Mouse (Mus musculus) liver, adult 2 months (tissue): Measurements from ENCODE around the gene Arsg. TPM values are rescaled to one million over a fixed set of nuclear protein-coding genes. Genes with fewer than 3 reads are reported as not detected.
"Not testable (repeated sequence)": the region's sequence is repeated elsewhere in the genome, so short reads cannot be mapped to it uniquely, and the experiment has no call there.

ENCODE experiments used
- DNase-seq: peaks from one replicate; pipeline ENCODE4 v3.0.0-alpha.2; 2011; ENCODE audit warnings: low read depth, low spot score; ENCODE audit errors: extremely low read depth
- H3K27ac ChIP-seq: fragments of 200-500 bp; replicated peaks from 2 replicates; pipeline ENCODE4 v1.5.1; 2012; ENCODE audit warnings: low read depth, mild to moderate bottlenecking, control low read depth, inconsistent platforms, low read length; ENCODE audit not compliant: insufficient read depth
- H3K27me3 ChIP-seq: fragments of 200-500 bp; 2 replicates; pipeline ENCODE4 v1.6.1; 2012; ENCODE audit warnings: mild to moderate bottlenecking, moderate library complexity, low read length, inconsistent platforms; ENCODE audit not compliant: control insufficient read depth, insufficient read depth
- H3K36me3 ChIP-seq: fragments of 200-500 bp; 2 replicates; pipeline ENCODE4 v1.6.1; 2012; ENCODE audit warnings: low read length, inconsistent platforms; ENCODE audit not compliant: control insufficient read depth, insufficient read depth
- H3K4me1 ChIP-seq: fragments of 200-500 bp; 2 replicates; pipeline ENCODE4 v1.6.1; 2011; ENCODE audit warnings: low read length; ENCODE audit not compliant: control insufficient read depth, insufficient read depth
- H3K4me3 ChIP-seq: fragments of 200-500 bp; 2 replicates; pipeline ENCODE4 v1.5.1; 2011; ENCODE audit warnings: low read depth, mild to moderate bottlenecking, control low read depth, low read length, moderate library complexity; ENCODE audit not compliant: insufficient read depth
- H3K79me2 ChIP-seq: fragments of 200-500 bp; 2 replicates; pipeline ENCODE4 v1.6.1; 2012; ENCODE audit warnings: inconsistent platforms, mild to moderate bottlenecking, low read length, moderate library complexity; ENCODE audit not compliant: control insufficient read depth, insufficient read depth
- H3K9ac ChIP-seq: fragments of 200-500 bp; 2 replicates; pipeline ENCODE4 v1.6.1; 2012; ENCODE audit warnings: low read depth, mild to moderate bottlenecking, control low read depth, inconsistent platforms, low read length
- CTCF ChIP-seq: fragments of 200-500 bp; IDR thresholded peaks from 2 replicates; pipeline ENCODE4 v1.5.1; 2011; ENCODE audit warnings: low read depth, low read length, control low read depth
- POLR2A ChIP-seq: fragments of 200-500 bp; IDR thresholded peaks from 2 replicates; pipeline ENCODE4 v1.6.1; 2011; ENCODE audit warnings: low read length, control low read depth; ENCODE audit not compliant: insufficient read depth; ENCODE audit errors: extremely low read depth
- WGBS: fragments of 180-500 bp; shearing (Covaris S2); methylation state at CpG from one replicate; pipeline ENCODE4 v1.1.7; 2018; 5-methylcytosine and 5-hydroxymethylcytosine counted together
- polyA plus RNA-seq: library from polyadenylated mRNA; depleted of rRNA; stranded (reverse); fragments of >200 nt; gene quantifications from 2 replicates; pipeline ENCODE4 v1.2.3, GENCODE M21; 2012; rRNA removed
- total RNA-seq: library from RNA; depleted of rRNA; stranded (reverse); fragments of >200 nt; gene quantifications from 2 replicates; pipeline ENCODE4 v1.2.3, GENCODE M21; 2014; rRNA removed

The Arsg gene
- total and polyA plus RNA-seq, 2 experiments: 8.1 to 8.5 TPM

- not testable (repeated sequence) for H3K27me3 ChIP-seq, H3K79me2 ChIP-seq, H3K36me3 ChIP-seq, H3K4me3 ChIP-seq, H3K4me1 ChIP-seq, H3K9ac ChIP-seq, H3K27ac ChIP-seq
- WGBS: 30% methylated on average over 8 of the region's 8 CpGs
- peak; percentile 58 for DNase-seq
- TF ChIP-seq CTCF: peak; percentile 53
These were observed 145.9 kb downstream of the Arsg start for GRCm38 (mm10) chr11:109619055-109619454.

GRCm38 (mm10) chr11:109620356-109620755 is 147.2 kb downstream of the Arsg start:
- Histone ChIP-seq H3K36me3 (no peaks in the 10 kb centered on the region), H3K27ac (no peak overlapping the region), H3K4me3 (no peak overlapping the region), H3K9ac (no peak overlapping the region), H3K79me2 (no peaks in the 10 kb centered on the region), H3K4me1 (0 out of 2 replicates have a peak, but pooled peaks cover 1% of the 10 kb centered on the region), H3K27me3 (no peaks in the 10 kb centered on the region)
- 85% methylated on average over 6 of the region's 6 CpGs for WGBS
- no peak for DNase-seq
- TF ChIP-seq CTCF (no peak), POLR2A (no peak)

GRCm38 (mm10) chr11:109621183-109621582 is 148.0 kb downstream of the Arsg start:
- 0 out of 2 replicates have a peak, but pooled peaks cover 1% of the 10 kb centered on the region for H3K4me1 ChIP-seq
- no peak overlapping the region for H3K27ac ChIP-seq
- H3K36me3 ChIP-seq: no peaks in the 10 kb centered on the region
- peak; percentile 37 for DNase-seq
- WGBS: 13% methylated on average over 2 of the region's 2 CpGs
- no peak for TF ChIP-seq POLR2A
- peak; percentile 64 for TF ChIP-seq CTCF
- no peak overlapping the region for H3K4me3 ChIP-seq
- H3K9ac ChIP-seq: no peak overlapping the region
- H3K79me2 ChIP-seq: no peaks in the 10 kb centered on the region
- H3K27me3 ChIP-seq: no peaks in the 10 kb centered on the region

- H3K36me3 ChIP-seq: no peaks in the 10 kb centered on the region
- no peak overlapping the region for H3K4me3 ChIP-seq
- no peaks in the 10 kb centered on the region for H3K27me3 ChIP-seq
- WGBS: 42% methylated on average over 15 of the region's 15 CpGs
- no peaks in the 10 kb centered on the region for H3K79me2 ChIP-seq
- 0 out of 2 replicates have a peak, but pooled peaks cover 1% of the 10 kb centered on the region for H3K4me1 ChIP-seq
- no peak for DNase-seq
- TF ChIP-seq POLR2A (no peak), CTCF (no peak)
- H3K27ac ChIP-seq: no peak overlapping the region
- H3K9ac ChIP-seq: no peak overlapping the region
These were observed 149.4 kb downstream of the Arsg start for GRCm38 (mm10) chr11:109622518-109623037.

Other genes with a start within 250 kb of the Arsg start
- gene Rgs9, start 175.2 kb upstream of the Arsg start, total RNA-seq: 0.37 and 0.54 TPM in 2 replicates
- gene Rgs9, start 175.2 kb upstream of the Arsg start, polyA plus RNA-seq: 0.09 and 0.22 TPM in 2 replicates
- 18.0 and 23.2 TPM in 2 replicates for gene Gna13, start 110.5 kb upstream of the Arsg start, total RNA-seq
- 10.0 and 13.7 TPM in 2 replicates for gene Gna13, start 110.5 kb upstream of the Arsg start, polyA plus RNA-seq
- gene 9930022D16Rik, start 59.5 kb upstream of the Arsg start, total RNA-seq: not detected in 2 replicates
- not detected in 2 replicates for gene 9930022D16Rik, start 59.5 kb upstream of the Arsg start, polyA plus RNA-seq
- 10.8 and 16.0 TPM in 2 replicates for gene Amz2, start 47.4 kb upstream of the Arsg start, total RNA-seq
- gene Amz2, start 47.4 kb upstream of the Arsg start, polyA plus RNA-seq: 13.3 and 14.8 TPM in 2 replicates
- gene Slc16a6, start 224 bp downstream of the Arsg start, total RNA-seq: 1.4 and 1.5 TPM in 2 replicates
- 1.9 and 2.2 TPM in 2 replicates for gene Slc16a6, start 224 bp downstream of the Arsg start, polyA plus RNA-seq
- 8.5 and 8.8 TPM in 2 replicates for gene Wipi1, start 138.6 kb downstream of the Arsg start, total RNA-seq
- gene Wipi1, start 138.6 kb downstream of the Arsg start, polyA plus RNA-seq: 6.4 and 7.3 TPM in 2 replicates
- gene Prkar1a, start 176.0 kb downstream of the Arsg start, total RNA-seq: 47.2 and 56.4 TPM in 2 replicates
- gene Prkar1a, start 176.0 kb downstream of the Arsg start, polyA plus RNA-seq: 51.1 and 59.9 TPM in 2 replicates
- 6.9 and 13.2 TPM in 2 replicates for gene Fam20a, start 248.9 kb downstream of the Arsg start, total RNA-seq
- 30.6 and 34.8 TPM in 2 replicates for gene Fam20a, start 248.9 kb downstream of the Arsg start, polyA plus RNA-seq